Mouse (Mus musculus) urinary bladder, adult 2 months (tissue): ENCODE results near the gene Chdh. TPM values are rescaled to one million over a fixed set of nuclear protein-coding genes. Genes with fewer than 3 reads are reported as not detected.
A peak's percentile ranks its signal among the peaks of the same experiment; 100 is the strongest.

ENCODE experiments used
- DNase-seq: peaks from one replicate; pipeline ENCODE4 v3.0.0; 2022; ENCODE audit warnings: low spot score
- polyA plus RNA-seq: library from polyadenylated mRNA; depleted of rRNA; stranded (reverse); fragments of >200 nt; gene quantifications from 2 replicates; pipeline ENCODE4 v1.2.3, GENCODE M21; 2012; rRNA removed

Gene Chdh
- 0.77 and 0.81 TPM in 2 replicates for polyA plus RNA-seq

DNA sequence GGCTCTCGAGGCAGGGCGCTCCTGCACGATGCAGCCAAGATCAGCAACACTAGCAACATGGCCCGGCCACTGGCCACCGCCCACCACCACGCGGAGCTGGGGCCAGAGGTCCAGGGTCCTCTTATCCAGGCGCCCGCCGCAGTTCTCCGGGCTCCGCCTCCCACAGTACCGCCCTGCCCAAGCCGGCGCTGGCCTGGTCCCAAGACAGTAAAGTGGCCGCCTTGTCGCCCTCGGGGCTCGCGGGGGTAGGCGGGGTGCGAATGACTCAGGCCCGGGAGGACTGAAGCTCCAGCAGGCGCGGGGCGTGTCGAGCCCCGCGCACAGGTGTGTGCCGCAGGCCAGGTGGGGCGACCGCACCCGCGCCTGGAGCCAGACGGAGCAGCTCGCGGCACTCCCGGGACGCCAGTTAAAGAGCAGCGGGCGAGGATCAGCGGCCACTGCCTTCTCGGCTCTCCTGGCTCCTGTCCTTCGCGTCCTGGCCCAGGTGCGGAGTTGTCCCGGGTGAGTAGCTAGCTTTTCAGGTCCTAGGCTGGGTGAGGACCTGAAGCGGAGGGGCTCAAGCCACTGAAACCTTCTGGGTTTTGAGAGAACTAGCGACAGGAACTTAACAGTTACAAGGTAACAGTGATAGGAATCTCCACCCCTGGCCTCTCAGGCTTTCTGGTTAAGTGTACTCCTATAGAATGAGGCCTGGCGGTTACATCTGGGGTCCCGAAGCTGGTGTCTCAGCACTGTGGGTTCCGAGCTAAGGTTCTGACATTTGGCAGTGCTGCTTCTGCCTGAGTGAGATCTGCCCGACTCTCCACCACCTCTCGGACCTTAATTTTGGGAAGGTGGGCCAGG, at the start of gene Chdh, which contains the start of gene Il17rb:
Gene Chdh (plus strand): TSS at position 291 of the 843 bp plus-strand sequence.
Gene Il17rb (minus strand): TSS at position 164 of the 843 bp plus-strand sequence.
- peak; percentile 46 for DNase-seq

- no peak for DNase-seq
Measured at GRCm38 (mm10) chr14:29967611-29968010, 41.2 kb upstream of the Chdh start.

DNA sequence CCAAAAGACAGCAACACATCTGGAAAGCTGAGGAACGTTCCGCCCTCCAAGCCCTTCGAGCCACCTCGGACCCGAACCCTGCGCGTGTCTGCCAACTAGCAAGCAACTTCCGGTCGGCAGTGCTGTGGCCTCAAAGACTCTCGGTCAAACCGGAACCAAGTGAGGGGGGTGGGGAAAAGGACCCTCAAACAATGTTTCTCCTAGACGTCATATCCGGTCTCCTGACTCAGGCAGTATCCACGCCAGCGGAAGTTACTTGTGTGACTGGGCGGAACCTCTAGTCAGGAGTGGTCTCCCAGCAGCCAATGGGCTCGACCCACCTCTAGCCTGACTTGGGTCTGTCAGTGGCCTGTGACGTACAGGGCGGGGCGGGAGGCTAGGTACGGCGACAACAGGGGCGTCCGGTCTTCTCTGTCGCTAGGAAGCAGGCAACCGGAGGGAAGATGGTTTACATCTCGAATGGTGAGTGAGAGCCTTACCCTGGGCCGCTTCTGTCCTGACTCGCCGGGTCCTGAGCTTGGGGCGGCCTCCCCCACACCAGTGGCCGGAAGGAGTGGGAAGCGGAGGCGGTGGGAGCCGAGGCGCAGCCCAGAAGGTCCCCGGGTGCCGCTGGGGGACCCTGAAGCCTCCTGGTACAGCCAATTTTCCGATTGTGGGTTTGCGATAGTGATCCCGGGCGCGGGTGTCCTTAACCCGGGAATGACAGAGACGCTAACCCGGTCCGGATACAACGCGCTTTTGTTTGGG, 40.6 kb upstream of the Chdh start, which contains the start of gene Selenok:
Gene Selenok (plus strand): TSS at position 234 of the 747 bp plus-strand sequence.
- peak; percentile 80 for DNase-seq

GRCm38 (mm10) chr14:29971446-29971845, 37.4 kb upstream of the Chdh start:
- DNase-seq, result no peak

DNA sequence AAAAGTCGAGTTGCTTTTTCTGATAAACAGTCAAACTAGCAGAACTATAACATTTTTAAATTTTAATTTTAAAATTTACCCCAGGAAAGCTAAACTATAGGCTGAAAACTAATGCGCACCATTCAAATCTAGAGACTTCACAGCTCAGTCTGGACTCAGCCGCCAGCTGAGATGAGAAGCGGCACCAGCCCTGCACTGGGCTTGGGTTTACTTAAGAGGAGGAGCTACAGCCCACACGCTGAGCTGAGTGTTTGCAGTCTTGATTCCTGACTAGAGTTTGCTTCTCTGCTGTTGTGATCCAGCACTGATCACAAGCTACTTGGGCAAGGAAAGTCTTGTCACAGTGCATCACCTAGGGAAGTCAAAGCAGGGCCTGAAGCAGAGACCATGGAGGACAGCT, 36.8 kb upstream of the Chdh start:
- DNase-seq, result no peak

- no peak for DNase-seq
Measured at GRCm38 (mm10) chr14:29976927-29977326, 31.9 kb upstream of the Chdh start.

- peak; percentile 87 for DNase-seq
Measured at GRCm38 (mm10) chr14:29978254-29979204, 30.3 kb upstream of the Chdh start, which contains the start of gene Actr8. Gene Actr8, plus strand, starts transcription at chr14:29978337.

DNA sequence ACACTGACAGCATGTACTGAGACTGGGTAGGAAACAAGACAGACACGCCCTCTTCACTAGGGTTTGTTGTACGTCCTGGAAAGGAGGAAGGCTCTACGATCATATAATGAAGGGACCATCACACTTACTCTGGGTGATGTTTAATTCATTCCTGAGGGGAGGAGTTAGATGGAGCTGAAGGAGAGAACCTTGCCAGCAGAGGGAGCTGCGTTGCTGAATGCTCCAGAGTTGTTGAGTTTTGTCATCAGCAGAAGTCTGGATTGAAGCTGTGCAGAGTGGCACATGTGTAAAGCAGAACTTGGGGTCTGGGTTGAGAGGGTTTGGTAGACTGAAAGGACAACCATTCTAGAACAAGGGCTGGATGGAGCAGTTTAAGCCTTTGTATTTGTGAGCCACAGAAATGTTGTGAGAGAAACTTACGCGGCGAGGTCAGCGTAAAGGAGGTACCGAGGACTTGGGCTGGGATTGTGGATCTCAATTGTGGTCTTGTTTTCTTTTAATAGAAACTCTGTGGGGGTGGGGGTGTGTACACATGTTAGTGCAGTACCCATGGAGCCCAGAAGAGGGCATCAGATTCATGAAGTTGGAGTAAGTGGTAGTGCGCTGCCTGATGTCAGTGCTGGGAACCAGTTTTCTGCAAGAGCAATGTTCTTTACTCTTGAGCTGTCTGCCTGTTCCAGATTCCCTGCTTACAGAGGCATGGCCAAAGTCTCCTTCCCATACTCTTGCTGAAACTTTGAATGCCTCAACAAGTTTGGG, 28.2 kb upstream of the Chdh start:
- no peak for DNase-seq

GRCm38 (mm10) chr14:29986096-29986495, 22.7 kb upstream of the Chdh start:
- no peak for DNase-seq

- DNase-seq, result no peak
Measured at GRCm38 (mm10) chr14:29987276-29987675, 21.5 kb upstream of the Chdh start.

- no peak for DNase-seq
Measured at GRCm38 (mm10) chr14:29987739-29988138, 21.1 kb upstream of the Chdh start.

GRCm38 (mm10) chr14:29988337-29988736, 20.5 kb upstream of the Chdh start:
- no peak for DNase-seq

- DNase-seq, result no peak
Measured at GRCm38 (mm10) chr14:29994976-29995375, 13.8 kb upstream of the Chdh start.

GRCm38 (mm10) chr14:29996000-29996751, 12.6 kb upstream of the Chdh start:
- no peak for DNase-seq

DNA sequence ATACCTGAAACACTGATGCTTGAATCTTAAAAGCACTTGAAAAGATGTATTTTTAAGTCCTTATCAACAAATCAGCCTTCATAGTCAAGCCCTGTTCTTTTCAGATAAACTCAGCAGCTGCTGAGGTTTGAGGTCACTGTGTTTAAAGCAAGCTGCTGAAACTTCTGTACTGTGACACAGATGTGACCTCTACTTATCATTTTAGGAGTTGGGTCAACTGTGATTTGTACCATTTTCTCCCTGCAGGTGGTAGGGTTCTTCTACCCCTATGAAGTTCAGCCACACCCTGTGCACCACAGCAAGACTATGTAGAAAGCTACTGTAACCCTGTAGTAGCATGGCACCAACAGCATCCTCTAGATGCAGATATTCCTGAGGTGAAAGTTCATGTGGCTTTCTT, 11.5 kb upstream of the Chdh start:
- no peak for DNase-seq

- DNase-seq, result no peak
Measured at GRCm38 (mm10) chr14:29998747-29999474, 9.9 kb upstream of the Chdh start.

- no peak for DNase-seq
Measured at GRCm38 (mm10) chr14:29999475-29999811, 9.4 kb upstream of the Chdh start.

GRCm38 (mm10) chr14:30009864-30010560, 1.2 kb downstream of the Chdh start:
- no peak for DNase-seq
